Mouse (Mus musculus) liver, postnatal 0 days (tissue): ENCODE measurements at regions not wholly inside any gene's neighbourhood (a gene's known extent, or its start where the extent isn't known, plus 50 kb on each side); places are given as distances from the start of the nearest gene placed in this dataset.
A peak's percentile ranks its signal among the peaks of the same experiment; 100 is the strongest.

Source experiments
- ATAC-seq: fragments of 200-750 bp; cut with Nextera tagmentation; 2 replicates; pipeline ENCODE4 v1.8.0; 2017; ENCODE audit warnings: mild to moderate bottlenecking, moderate library complexity
- DNase-seq: peaks from one replicate; pipeline ENCODE4 v3.0.0-alpha.2; 2016
- H3K27ac ChIP-seq: fragments of 300-500 bp; sonication (generic); 2 replicates; pipeline ENCODE4 v1.5.1; 2014; ENCODE audit warnings: antibody characterized with exemption, moderate library complexity, mild to moderate bottlenecking, low read depth
- H3K27me3 ChIP-seq: fragments of 300-500 bp; sonication (generic); 2 replicates; pipeline ENCODE4 v1.6.1; 2014; ENCODE audit warnings: low read length, control low read depth, mixed read lengths; ENCODE audit not compliant: insufficient read depth
- H3K36me3 ChIP-seq: fragments of 300-500 bp; sonication (generic); replicated peaks from 2 replicates; pipeline ENCODE4 v1.6.1; 2014; ENCODE audit warnings: mild to moderate bottlenecking, control low read depth, low read length, moderate library complexity, mixed read lengths; ENCODE audit not compliant: insufficient read depth
- H3K4me1 ChIP-seq: fragments of 300-500 bp; sonication (generic); 2 replicates; pipeline ENCODE4 v1.6.1; 2014; ENCODE audit warnings: antibody characterized with exemption, mild to moderate bottlenecking, control low read depth; ENCODE audit not compliant: insufficient read depth
- H3K4me2 ChIP-seq: fragments of 300-500 bp; sonication (generic); 2 replicates; pipeline ENCODE4 v1.6.1; 2014; ENCODE audit warnings: low read depth, mild to moderate bottlenecking, low read length, moderate library complexity, mixed read lengths
- H3K4me3 ChIP-seq: fragments of 300-500 bp; sonication (generic); 2 replicates; pipeline ENCODE4 v1.5.1; 2014; ENCODE audit warnings: low read depth, low read length
- H3K9ac ChIP-seq: fragments of 300-500 bp; sonication (generic); replicated peaks from 2 replicates; pipeline ENCODE4 v1.6.1; 2014; ENCODE audit warnings: mild to moderate bottlenecking, moderate library complexity
- H3K9me3 ChIP-seq: fragments of 300-500 bp; sonication (generic); 2 replicates; pipeline ENCODE4 v1.6.1; 2016; ENCODE audit warnings: mild to moderate bottlenecking, control low read depth, low read length, mixed read lengths
- CTCF ChIP-seq: sonication (generic); IDR thresholded peaks from 2 replicates; pipeline ENCODE4 v1.5.1; 2016; ENCODE audit warnings: antibody characterized with exemption, low read depth
- EP300 ChIP-seq: IDR thresholded peaks from 2 replicates; pipeline ENCODE4 v1.6.1; 2016; ENCODE audit warnings: antibody characterized with exemption, low read depth, mild to moderate bottlenecking
- WGBS: fragments of 180-500 bp; shearing (Covaris S2); extraction: QIAGEN DNeasy Blood & Tissue Kit; methylation state at CpG from one replicate; pipeline ENCODE4 v1.1.7; 2014; ENCODE audit not compliant: insufficient replicate concordance; 5-methylcytosine and 5-hydroxymethylcytosine counted together

DNA sequence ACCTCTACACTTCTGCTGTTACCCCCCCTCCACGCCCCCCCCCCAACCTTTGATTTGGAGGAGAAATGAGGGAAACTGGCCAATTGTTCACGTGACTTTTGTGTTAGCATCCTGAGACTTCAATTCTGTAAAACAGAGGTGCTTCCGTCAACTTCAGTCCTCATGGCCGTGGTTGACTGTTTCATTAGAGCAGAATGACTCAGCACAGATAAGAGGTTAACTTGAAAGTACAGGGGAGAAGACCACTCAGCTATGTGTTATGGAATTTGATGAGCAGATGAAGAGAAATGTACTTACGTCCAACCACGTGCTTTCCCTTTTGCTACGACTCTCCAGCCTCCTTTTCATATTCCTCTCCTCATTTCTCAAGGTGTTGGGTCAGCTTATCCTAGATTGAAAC lies 267.3 kb downstream of the Igsf11 start:
- H3K4me2 ChIP-seq: no peak overlapping the region
- H3K9me3 ChIP-seq: no peaks in the 10 kb centered on the region
- H3K4me1 ChIP-seq: no peaks in the 10 kb centered on the region
- no peak overlapping the region for H3K27ac ChIP-seq
- 64% methylated on average over 7 of the region's 7 CpGs for WGBS
- H3K4me3 ChIP-seq: no peak overlapping the region
- H3K36me3 ChIP-seq: no peaks in the 10 kb centered on the region
- no peak for DNase-seq
- ATAC-seq: no peak
- no peaks in the 10 kb centered on the region for H3K27me3 ChIP-seq
- no peak overlapping the region for H3K9ac ChIP-seq
- TF ChIP-seq EP300 (no peak), CTCF (no peak)

DNA sequence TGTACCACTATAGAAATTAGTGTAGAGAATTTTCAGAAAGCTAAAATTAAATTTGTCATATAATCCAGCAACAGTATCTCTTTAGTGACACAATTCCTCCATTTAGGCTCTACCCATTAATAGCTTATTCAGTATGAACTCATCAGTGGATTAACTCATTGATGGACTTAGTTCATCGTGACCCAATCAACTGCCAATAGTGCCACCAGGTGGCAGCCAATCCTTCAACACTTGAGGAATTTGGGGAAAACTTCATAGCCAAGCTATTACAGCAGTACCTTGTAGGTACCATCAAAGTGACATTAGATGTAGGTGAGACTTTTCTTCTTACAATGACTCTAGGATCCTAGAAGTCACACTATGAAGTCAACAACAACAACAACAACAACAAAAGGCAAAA lies 270.2 kb downstream of the Igsf11 start:
- TF ChIP-seq CTCF (no peak), EP300 (no peak)
- DNase-seq (no peak), ATAC-seq (no peak)
- H3K27me3 ChIP-seq: no peaks in the 10 kb centered on the region
- no peak overlapping the region for H3K4me3 ChIP-seq
- H3K4me1 ChIP-seq: no peaks in the 10 kb centered on the region
- WGBS: 41% methylated on average over 1 of the region's 1 CpGs
- no peak overlapping the region for H3K9ac ChIP-seq
- no peaks in the 10 kb centered on the region for H3K9me3 ChIP-seq
- H3K36me3 ChIP-seq: no peaks in the 10 kb centered on the region
- no peak overlapping the region for H3K4me2 ChIP-seq
- no peak overlapping the region for H3K27ac ChIP-seq

DNA sequence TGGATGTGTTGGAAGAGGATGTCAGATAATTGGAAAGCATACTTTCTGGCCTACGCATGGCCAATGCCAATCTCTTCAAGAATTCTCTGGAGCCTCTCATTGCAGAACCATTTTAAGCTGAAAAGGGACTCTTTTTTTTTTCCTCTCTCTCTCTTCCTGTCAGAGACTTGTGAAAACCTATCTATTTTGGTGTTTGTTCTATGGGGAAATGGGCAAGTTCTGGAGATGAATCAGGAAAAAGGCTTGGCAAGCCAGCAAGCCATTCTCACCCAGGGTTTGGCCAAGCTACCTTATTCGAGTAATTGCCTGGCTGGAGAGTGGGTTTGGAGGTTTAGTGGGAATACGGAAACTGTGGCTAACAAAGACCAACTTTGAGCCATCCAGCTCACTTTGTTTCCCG lies 299.4 kb downstream of the Igsf11 start:
- WGBS: 79% methylated on average over 4 of the region's 4 CpGs

DNA sequence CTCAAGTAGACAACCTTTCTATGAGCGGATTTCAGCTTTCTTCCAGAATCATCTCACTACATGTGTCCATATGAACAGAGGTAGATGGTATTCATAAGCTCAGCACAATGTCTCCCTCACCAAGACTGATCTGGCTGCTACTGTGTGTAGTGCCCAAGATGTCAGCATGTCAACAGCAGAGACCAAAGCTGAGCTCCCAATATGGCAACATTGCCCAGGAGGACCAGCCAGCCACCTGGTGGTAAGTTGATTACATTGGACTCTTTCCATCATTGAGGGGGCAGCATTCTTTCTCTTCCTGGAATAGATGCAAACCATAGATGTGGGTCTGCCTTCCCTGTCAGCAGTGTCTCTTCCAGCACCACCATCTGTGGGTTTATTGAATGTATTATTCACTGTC lies 303.0 kb downstream of the Igsf11 start:
- Histone ChIP-seq H3K9ac (no peak overlapping the region), H3K36me3 (no peaks in the 10 kb centered on the region), H3K4me2 (no peak overlapping the region), H3K4me3 (no peak overlapping the region), H3K27ac (no peak overlapping the region), H3K27me3 (no peaks in the 10 kb centered on the region), H3K9me3 (no peaks in the 10 kb centered on the region), H3K4me1 (no peaks in the 10 kb centered on the region)
- no peak for TF ChIP-seq EP300
- TF ChIP-seq CTCF: no peak
- DNase-seq: no peak
- no peak for ATAC-seq
- 73% methylated on average over 1 of the region's 1 CpGs for WGBS

More for the DNA sequence above, 299.4 kb downstream of the Igsf11 start:
- Histone ChIP-seq H3K9ac (no peak overlapping the region), H3K4me1 (no peaks in the 10 kb centered on the region), H3K36me3 (no peaks in the 10 kb centered on the region), H3K4me3 (no peak overlapping the region), H3K27ac (no peak overlapping the region), H3K9me3 (no peaks in the 10 kb centered on the region), H3K4me2 (no peak overlapping the region), H3K27me3 (no peaks in the 10 kb centered on the region)
- DNase-seq (no peak), ATAC-seq (no peak)
- no peak for TF ChIP-seq EP300
- TF ChIP-seq CTCF: no peak

DNA sequence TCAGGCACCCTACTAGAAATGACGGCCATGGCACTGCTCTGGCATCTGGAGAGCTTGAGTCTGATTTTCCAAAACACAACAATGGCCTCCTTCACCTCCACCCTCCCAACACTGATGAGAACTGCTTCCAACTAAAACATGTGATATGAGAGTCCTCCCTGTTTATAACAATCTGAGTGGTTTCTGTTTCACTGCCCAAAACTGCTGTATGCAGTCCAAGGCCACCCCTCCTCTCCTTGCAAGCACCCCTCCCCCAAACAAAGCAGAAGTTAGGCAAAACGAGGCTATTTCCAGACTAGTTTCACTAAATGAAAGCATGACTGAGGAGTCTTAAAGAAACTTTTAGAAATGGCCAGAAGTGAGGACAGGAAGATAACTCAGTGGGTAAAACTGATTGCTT lies 304.4 kb downstream of the Igsf11 start:
- TF ChIP-seq EP300 (no peak), CTCF (no peak)
- ATAC-seq (peak; percentile 23; the same call in 1 of the 2 replicates), DNase-seq (no peak)
- Histone ChIP-seq H3K4me2 (no peak overlapping the region), H3K27ac (no peak overlapping the region), H3K36me3 (no peaks in the 10 kb centered on the region), H3K4me1 (no peaks in the 10 kb centered on the region), H3K4me3 (no peak overlapping the region), H3K9me3 (no peaks in the 10 kb centered on the region), H3K27me3 (no peaks in the 10 kb centered on the region), H3K9ac (no peak overlapping the region)
- 39% methylated on average over 2 of the region's 2 CpGs for WGBS

DNA sequence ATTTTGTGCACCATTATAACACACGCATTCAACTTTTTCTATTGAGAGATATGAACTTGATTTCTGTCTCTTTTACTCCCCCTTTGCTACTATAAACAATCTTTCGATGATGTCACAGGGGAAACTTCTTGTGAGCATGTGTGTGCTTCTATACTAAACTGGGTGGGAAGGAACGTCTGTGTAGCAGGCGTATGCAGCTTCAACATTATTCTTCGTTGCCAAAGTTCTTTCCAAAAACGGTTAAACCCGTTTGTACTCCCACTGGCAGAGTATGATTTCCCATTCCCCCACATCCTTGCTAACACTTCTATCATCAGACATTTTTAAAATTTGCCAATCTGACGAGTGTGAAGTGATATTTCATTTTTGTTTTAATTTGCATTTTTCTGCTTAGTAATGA lies 331.1 kb downstream of the Igsf11 start:
- H3K27me3 ChIP-seq: no peaks in the 10 kb centered on the region
- no peak overlapping the region for H3K4me2 ChIP-seq
- H3K27ac ChIP-seq: no peak overlapping the region
- no peaks in the 10 kb centered on the region for H3K9me3 ChIP-seq
- H3K36me3 ChIP-seq: no peaks in the 10 kb centered on the region
- H3K9ac ChIP-seq: no peak overlapping the region
- H3K4me3 ChIP-seq: no peak overlapping the region
- H3K4me1 ChIP-seq: no peaks in the 10 kb centered on the region
- ATAC-seq (no peak), DNase-seq (no peak)
- WGBS: 72% methylated on average over 8 of the region's 8 CpGs
- TF ChIP-seq EP300 (no peak), CTCF (no peak)

DNA sequence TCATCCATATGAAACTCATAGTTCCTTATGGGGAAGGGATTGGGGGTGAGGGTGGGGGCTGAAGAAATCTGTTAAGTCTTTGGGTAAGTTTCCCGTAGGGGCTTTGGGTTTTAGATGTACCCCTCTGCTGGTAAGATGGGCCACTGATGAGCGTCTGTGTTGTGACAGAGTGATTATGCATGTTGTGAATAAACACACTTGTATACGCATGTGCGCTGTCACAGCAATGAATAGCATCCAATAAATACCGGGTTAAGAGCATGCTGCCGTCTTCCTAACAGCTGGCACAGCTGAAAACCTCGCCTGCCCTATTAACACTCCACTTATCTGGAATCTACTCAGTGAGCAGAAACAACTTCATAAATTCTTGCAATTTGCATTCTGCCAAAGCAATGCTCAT lies 337.0 kb downstream of the Igsf11 start:
- H3K27ac ChIP-seq: no peak overlapping the region
- no peak for TF ChIP-seq CTCF
- TF ChIP-seq EP300: no peak
- H3K27me3 ChIP-seq: no peaks in the 10 kb centered on the region
- DNase-seq: no peak
- no peak for ATAC-seq
- no peak overlapping the region for H3K9ac ChIP-seq
- H3K9me3 ChIP-seq: no peaks in the 10 kb centered on the region
- WGBS: 66% methylated on average over 7 of the region's 7 CpGs
- no peaks in the 10 kb centered on the region for H3K36me3 ChIP-seq
- no peak overlapping the region for H3K4me3 ChIP-seq
- H3K4me1 ChIP-seq: no peaks in the 10 kb centered on the region
- H3K4me2 ChIP-seq: no peak overlapping the region
